Mouse (Mus musculus): ENCODE measurements around the gene Tapbpl. TPM values are rescaled to one million over a fixed set of nuclear protein-coding genes. Genes with fewer than 3 reads are reported as not detected.

The Tapbpl gene
- polyA plus RNA-seq (2017; shearing (Covaris generic)): 105 TPM

GRCm38 (mm10) chr6:125231117-125232044 lies at the start of gene Tapbpl:
Tapbpl (minus strand) TSS chr6:125231860.

GRCm38 (mm10) chr6:125236782-125237181 lies 5.1 kb upstream of the Tapbpl start, which contains the start of gene Cd27:
Cd27 (minus strand) TSS chr6:125237010.

GRCm38 (mm10) chr6:125215148-125215954 lies 16.3 kb downstream of the Tapbpl start, which contains the start of gene Vamp1:
Vamp1 (plus strand) TSS chr6:125215551.

GRCm38 (mm10) chr6:125191332-125192015 lies 40.2 kb downstream of the Tapbpl start, which contains the start of the genes Ncapd2 and Mrpl51:
Ncapd2 (minus strand) TSS chr6:125191701.
Mrpl51 (plus strand) TSS chr6:125191801.

Other genes with a start within 250 kb of the Tapbpl start
- gene Pianp, start 235.2 kb downstream of the Tapbpl start, polyA plus RNA-seq (2017; shearing (Covaris generic)): 0.48 TPM
- 73.2 TPM for gene Zfp384, start 222.7 kb downstream of the Tapbpl start, polyA plus RNA-seq (2017; shearing (Covaris generic))
- 98.8 TPM for gene Ing4, start 192.1 kb downstream of the Tapbpl start, polyA plus RNA-seq (2017; shearing (Covaris generic))
- gene Acrbp, start 182.2 kb downstream of the Tapbpl start, polyA plus RNA-seq (2017; shearing (Covaris generic)): 18.6 TPM
- gene Lpar5, start 163.9 kb downstream of the Tapbpl start, polyA plus RNA-seq (2017; shearing (Covaris generic)): 22.7 TPM
- gene Chd4, start 135.9 kb downstream of the Tapbpl start, polyA plus RNA-seq (2017; shearing (Covaris generic)): 61.1 TPM
- gene Nop2, start 100.0 kb downstream of the Tapbpl start, polyA plus RNA-seq (2017; shearing (Covaris generic)): 54.0 TPM
- gene Iffo1, start 86.6 kb downstream of the Tapbpl start, polyA plus RNA-seq (2017; shearing (Covaris generic)): 24.0 TPM
- 231 TPM for gene Gapdh, start 65.4 kb downstream of the Tapbpl start, polyA plus RNA-seq (2017; shearing (Covaris generic))
- 23.5 TPM for gene Ncapd2, start 40.2 kb downstream of the Tapbpl start, polyA plus RNA-seq (2017; shearing (Covaris generic))
- gene Mrpl51, start 40.1 kb downstream of the Tapbpl start, polyA plus RNA-seq (2017; shearing (Covaris generic)): 89.7 TPM
- gene Vamp1, start 16.3 kb downstream of the Tapbpl start, polyA plus RNA-seq (2017; shearing (Covaris generic)): 56.3 TPM
- gene Cd27, start 5.2 kb upstream of the Tapbpl start, polyA plus RNA-seq (2017; shearing (Covaris generic)): 602 TPM
- 1.3 TPM for gene Tuba3a, start 54.2 kb upstream of the Tapbpl start, polyA plus RNA-seq (2017; shearing (Covaris generic))
- gene Ltbr, start 82.0 kb upstream of the Tapbpl start, polyA plus RNA-seq (2017; shearing (Covaris generic)): 0.17 TPM
- gene Scnn1a, start 88.8 kb upstream of the Tapbpl start, polyA plus RNA-seq (2017; shearing (Covaris generic)): 0.22 TPM
- gene Tnfrsf1a, start 117.5 kb upstream of the Tapbpl start, polyA plus RNA-seq (2017; shearing (Covaris generic)): 40.9 TPM
- 0.12 TPM for gene Plekhg6, start 148.9 kb upstream of the Tapbpl start, polyA plus RNA-seq (2017; shearing (Covaris generic))

All from CD4-positive, CD25-positive, alpha-beta regulatory T cell (primary cell).